Mouse (Mus musculus) CH12F3 (cell line): ENCODE measurements around the gene Arhgap28.

Source experiments
- in situ Hi-C: fragments of 300-500 bp; cut with MboI; formaldehyde crosslinking; loops from 2 replicates; pipeline ENCODE4 v1.14.3; 2020; ENCODE audit warnings: low sequenced_read_pairs

Arhgap28 gene

GRCm38 (mm10) chr17:67941026-67941425, 62.9 kb downstream of the Arhgap28 start:
- in situ Hi-C loops: no loop called here

GRCm38 (mm10) chr17:67937050-67937449, 66.9 kb downstream of the Arhgap28 start:
- in situ Hi-C loops: no loop called here

- in situ Hi-C loops: no loop called here
Measured at GRCm38 (mm10) chr17:67935556-67935955, 68.4 kb downstream of the Arhgap28 start.

GRCm38 (mm10) chr17:67931396-67931795, 72.5 kb downstream of the Arhgap28 start:
- in situ Hi-C loops: no loop called here

GRCm38 (mm10) chr17:67930957-67931356, 73.0 kb downstream of the Arhgap28 start:
- in situ Hi-C loops: no loop called here

GRCm38 (mm10) chr17:67930467-67930866, 73.5 kb downstream of the Arhgap28 start:
- in situ Hi-C loops: no loop called here

GRCm38 (mm10) chr17:67928280-67928679, 75.6 kb downstream of the Arhgap28 start:
- in situ Hi-C loops: no loop called here

GRCm38 (mm10) chr17:67927864-67928263, 76.1 kb downstream of the Arhgap28 start:
- in situ Hi-C loops: no loop called here

GRCm38 (mm10) chr17:67919959-67920358, 84.0 kb downstream of the Arhgap28 start:
- in situ Hi-C loops: no loop called here

- in situ Hi-C loops: no loop called here
Measured at GRCm38 (mm10) chr17:67918201-67918600, 85.7 kb downstream of the Arhgap28 start.

- in situ Hi-C loops: no loop called here
Measured at GRCm38 (mm10) chr17:67916901-67917300, 87.0 kb downstream of the Arhgap28 start.

- in situ Hi-C loops: no loop called here
Measured at GRCm38 (mm10) chr17:67912640-67913039, 91.3 kb downstream of the Arhgap28 start.

GRCm38 (mm10) chr17:67912051-67912450, 91.9 kb downstream of the Arhgap28 start:
- in situ Hi-C loops: no loop called here

- in situ Hi-C loops: no loop called here
Measured at GRCm38 (mm10) chr17:67908537-67908936, 95.4 kb downstream of the Arhgap28 start.

GRCm38 (mm10) chr17:67908137-67908536, 95.8 kb downstream of the Arhgap28 start:
- in situ Hi-C loops: no loop called here

- in situ Hi-C loops: no loop called here
Measured at GRCm38 (mm10) chr17:67907532-67908054, 96.3 kb downstream of the Arhgap28 start.

- in situ Hi-C loops: no loop called here
Measured at GRCm38 (mm10) chr17:67906236-67906635, 97.7 kb downstream of the Arhgap28 start.

- in situ Hi-C loops: no loop called here
Measured at GRCm38 (mm10) chr17:67904315-67904944, 99.5 kb downstream of the Arhgap28 start.

GRCm38 (mm10) chr17:67902847-67903246, 101.1 kb downstream of the Arhgap28 start:
- in situ Hi-C loops: no loop called here

GRCm38 (mm10) chr17:67901161-67901560, 102.8 kb downstream of the Arhgap28 start:
- in situ Hi-C loops: no loop called here

- in situ Hi-C loops: no loop called here
Measured at GRCm38 (mm10) chr17:67899376-67899775, 104.5 kb downstream of the Arhgap28 start.

- in situ Hi-C loops: no loop called here
Measured at GRCm38 (mm10) chr17:67896413-67896812, 107.5 kb downstream of the Arhgap28 start.
